Mouse (Mus musculus) WW6 (cell line): ENCODE data around the gene Ap2b1.

Experiments
- DNase-seq: peaks from one replicate; pipeline ENCODE4 v3.0.0-alpha.2; 2013; ENCODE audit warnings: low read depth, low spot score

Ap2b1 gene

GRCm38 (mm10) chr11:83442596-83443267, 143.9 kb downstream of the Ap2b1 start:
- peak; percentile 79 for DNase-seq

GRCm38 (mm10) chr11:83443824-83444223, 145.0 kb downstream of the Ap2b1 start:
- DNase-seq = no peak

- DNase-seq = peak; percentile 82
Observed at GRCm38 (mm10) chr11:83445001-83445400, 146.2 kb downstream of the Ap2b1 start.

- no peak for DNase-seq
Observed at GRCm38 (mm10) chr11:83447612-83448011, 148.8 kb downstream of the Ap2b1 start.

GRCm38 (mm10) chr11:83448021-83448926, 149.4 kb downstream of the Ap2b1 start:
- DNase-seq = no peak

- no peak for DNase-seq
Observed at GRCm38 (mm10) chr11:83448927-83449236, 150.1 kb downstream of the Ap2b1 start.

- no peak for DNase-seq
Observed at GRCm38 (mm10) chr11:83449298-83449697, 150.5 kb downstream of the Ap2b1 start.

GRCm38 (mm10) chr11:83450550-83450949, 151.7 kb downstream of the Ap2b1 start:
- DNase-seq = no peak

- DNase-seq = no peak
Observed at GRCm38 (mm10) chr11:83451281-83451680, 152.5 kb downstream of the Ap2b1 start.

GRCm38 (mm10) chr11:83454548-83454947, 155.7 kb downstream of the Ap2b1 start:
- DNase-seq = no peak
